Mouse (Mus musculus) midbrain, embryonic 16.5 days (tissue): ENCODE results near the gene Akt2. TPM values are rescaled to one million over a fixed set of nuclear protein-coding genes. Genes with fewer than 3 reads are reported as not detected.
"Not testable (repeated sequence)": the region's sequence is repeated elsewhere in the genome, so short reads cannot be mapped to it uniquely, and the experiment has no call there.

Source experiments
- ATAC-seq: fragments of 200-750 bp; cut with Nextera tagmentation; 2 replicates; pipeline ENCODE4 v1.8.0; 2017; ENCODE audit warnings: moderate TSS enrichment
- H3K27ac ChIP-seq: fragments of 300-500 bp; sonication (generic); 2 replicates; pipeline ENCODE4 v1.5.1; 2014; ENCODE audit warnings: mild to moderate bottlenecking, low read length, mixed read lengths
- H3K27me3 ChIP-seq: fragments of 300-500 bp; sonication (generic); 2 replicates; pipeline ENCODE4 v1.6.1; 2014; ENCODE audit warnings: low read depth, low read length, mixed read lengths; ENCODE audit not compliant: control insufficient read depth, insufficient read depth
- H3K36me3 ChIP-seq: fragments of 300-500 bp; sonication (generic); 2 replicates; pipeline ENCODE4 v1.6.1; 2014; ENCODE audit warnings: mild to moderate bottlenecking, low read length, moderate library complexity, mixed read lengths; ENCODE audit not compliant: control insufficient read depth, insufficient read depth
- H3K4me1 ChIP-seq: fragments of 300-500 bp; sonication (generic); 2 replicates; pipeline ENCODE4 v1.6.1; 2014; ENCODE audit warnings: mild to moderate bottlenecking, low read length, mixed read lengths; ENCODE audit not compliant: control insufficient read depth, insufficient read depth
- H3K4me2 ChIP-seq: fragments of 300-500 bp; sonication (generic); 2 replicates; pipeline ENCODE4 v1.6.1; 2014; ENCODE audit warnings: mild to moderate bottlenecking, low read length, mixed read lengths
- H3K4me3 ChIP-seq: fragments of 300-500 bp; sonication (generic); 2 replicates; pipeline ENCODE4 v1.5.1; 2014; ENCODE audit warnings: low read depth, mild to moderate bottlenecking, low read length, moderate library complexity, mixed read lengths
- H3K9ac ChIP-seq: fragments of 300-500 bp; sonication (generic); 2 replicates; pipeline ENCODE4 v1.6.1; 2014; ENCODE audit warnings: low read depth, low read length, mixed read lengths
- H3K9me3 ChIP-seq: fragments of 300-500 bp; sonication (generic); replicated peaks from 2 replicates; pipeline ENCODE4 v1.6.1; 2014; ENCODE audit warnings: mild to moderate bottlenecking, low read length, mixed read lengths; ENCODE audit not compliant: control insufficient read depth, poor library complexity, severe bottlenecking
- WGBS: fragments of 180-500 bp; shearing (Covaris S2); extraction: QIAGEN DNeasy Blood & Tissue Kit; methylation state at CpG from one replicate; pipeline ENCODE4 v1.1.7; 2014; 5-methylcytosine and 5-hydroxymethylcytosine counted together
- polyA plus RNA-seq: library from polyadenylated mRNA; unstranded; fragments of >200 nt; fragmentation: Nextera tagmentation; extraction: Ambion mirVana; gene quantifications from 2 replicates; pipeline ENCODE4 v1.2.1, GENCODE M21; 2015

Gene Akt2
- polyA plus RNA-seq, 1 experiment from 2014 or later = 49.9 TPM

DNA sequence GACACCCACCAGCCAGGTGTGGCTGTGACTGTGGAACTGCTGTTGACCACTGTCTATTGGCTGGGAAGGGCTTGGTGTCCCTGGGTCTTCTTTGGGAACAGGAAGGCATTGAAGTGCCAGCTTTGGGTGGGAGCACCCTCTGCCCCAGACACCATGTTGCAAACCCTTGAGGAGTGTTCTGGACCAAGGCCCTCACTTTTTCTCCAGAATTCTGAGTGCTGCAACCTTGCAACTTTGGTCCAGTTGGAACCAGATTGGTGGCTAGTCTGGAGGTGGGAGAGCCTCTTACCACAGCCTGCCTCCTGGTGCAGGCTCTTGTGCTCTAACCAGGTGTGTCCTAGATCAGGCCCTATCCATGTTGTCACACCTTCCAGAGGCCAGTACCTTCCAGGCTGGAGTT is 33.6 kb downstream of the Akt2 start:
- H3K4me2 ChIP-seq = no peak overlapping the region
- H3K36me3 ChIP-seq = peaks cover 13% of the 10 kb centered on the region; the same call in 1 of the 2 replicates

DNA sequence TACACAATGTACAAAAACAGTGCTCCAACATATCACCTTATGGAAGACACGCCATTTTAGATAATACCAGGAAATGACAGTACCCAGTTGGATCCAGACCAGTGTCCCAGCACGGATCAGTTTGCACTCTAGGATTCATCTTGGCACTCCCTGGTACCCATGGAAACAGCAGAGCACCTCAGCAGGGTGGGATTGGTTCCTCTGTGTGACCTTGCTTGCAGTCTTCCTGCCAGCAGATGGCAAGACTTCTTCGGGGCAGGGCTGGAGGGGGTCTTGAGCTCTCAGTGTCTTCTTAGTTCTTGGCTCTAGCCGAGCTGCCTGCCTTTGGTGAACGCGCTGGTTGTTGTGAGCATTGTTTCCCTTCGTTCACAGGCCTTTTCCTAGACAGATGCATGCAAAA is 36.4 kb downstream of the Akt2 start:
- ATAC-seq = no peak
- Histone ChIP-seq H3K9ac (no peak overlapping the region), H3K4me3 (no peak overlapping the region), H3K36me3 (peaks cover 17% of the 10 kb centered on the region), H3K4me1 (no peaks in the 10 kb centered on the region), H3K27me3 (no peaks in the 10 kb centered on the region), H3K27ac (no peak overlapping the region), H3K4me2 (no peak overlapping the region), H3K9me3 (no peaks in the 10 kb centered on the region)
- 81% methylated on average over 7 of the region's 7 CpGs for WGBS

More for the DNA sequence above, 33.6 kb downstream of the Akt2 start:
- Histone ChIP-seq H3K4me1 (no peaks in the 10 kb centered on the region), H3K9me3 (no peaks in the 10 kb centered on the region), H3K4me3 (no peak overlapping the region), H3K27ac (no peak overlapping the region), H3K9ac (no peak overlapping the region), H3K27me3 (no peaks in the 10 kb centered on the region)
- no peak for ATAC-seq

DNA sequence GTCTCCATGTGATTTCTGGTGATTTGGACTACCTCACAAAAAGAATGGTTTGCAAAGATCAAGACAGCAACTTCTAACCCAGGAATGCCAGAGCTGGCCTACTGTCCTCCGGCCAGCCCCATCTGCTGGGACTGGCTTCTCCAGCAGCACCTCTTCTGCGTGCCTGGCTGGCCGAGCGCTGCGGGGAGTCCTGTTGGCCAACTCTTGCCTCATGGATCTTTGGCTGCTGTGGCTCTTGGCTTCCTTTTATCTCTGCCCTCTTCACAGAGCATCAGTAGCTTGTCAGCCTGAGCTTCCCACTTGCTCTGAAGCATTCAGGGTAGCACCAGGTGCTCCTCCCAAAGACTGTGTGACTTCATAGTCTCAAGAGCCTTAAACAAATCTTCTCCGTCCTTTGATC is 36.8 kb downstream of the Akt2 start:
- Histone ChIP-seq H3K4me2 (no peak overlapping the region), H3K36me3 (peaks cover 17% of the 10 kb centered on the region), H3K4me3 (no peak overlapping the region), H3K9ac (no peak overlapping the region), H3K27ac (no peak overlapping the region), H3K27me3 (no peaks in the 10 kb centered on the region), H3K9me3 (no peaks in the 10 kb centered on the region), H3K4me1 (no peaks in the 10 kb centered on the region)
- no peak for ATAC-seq
- 97% methylated on average over 6 of the region's 6 CpGs for WGBS

DNA sequence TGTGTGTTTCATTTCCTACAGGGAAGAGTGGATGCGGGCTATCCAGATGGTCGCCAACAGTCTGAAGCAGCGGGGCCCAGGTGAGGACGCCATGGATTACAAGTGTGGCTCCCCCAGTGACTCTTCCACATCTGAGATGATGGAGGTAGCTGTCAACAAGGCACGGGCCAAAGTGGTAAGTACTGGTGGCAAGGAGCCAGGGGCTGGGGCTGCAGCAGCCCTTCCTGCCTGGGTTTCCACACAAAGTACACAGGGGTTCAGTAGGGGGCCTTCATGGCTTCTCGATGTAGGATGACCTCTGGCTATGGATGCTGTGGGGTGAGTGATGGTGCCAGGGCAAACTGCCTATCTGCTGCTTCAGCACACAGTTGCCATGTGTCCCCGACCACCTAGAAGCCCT is 37.5 kb downstream of the Akt2 start:
- H3K27me3 ChIP-seq, H3K27ac ChIP-seq, H3K4me2 ChIP-seq, ATAC-seq, H3K9ac ChIP-seq, H3K4me1 ChIP-seq, H3K9me3 ChIP-seq, H3K4me3 ChIP-seq: not testable (repeated sequence)
- peaks cover 17% of the 10 kb centered on the region for H3K36me3 ChIP-seq
- 95% methylated on average over 7 of the region's 7 CpGs for WGBS

DNA sequence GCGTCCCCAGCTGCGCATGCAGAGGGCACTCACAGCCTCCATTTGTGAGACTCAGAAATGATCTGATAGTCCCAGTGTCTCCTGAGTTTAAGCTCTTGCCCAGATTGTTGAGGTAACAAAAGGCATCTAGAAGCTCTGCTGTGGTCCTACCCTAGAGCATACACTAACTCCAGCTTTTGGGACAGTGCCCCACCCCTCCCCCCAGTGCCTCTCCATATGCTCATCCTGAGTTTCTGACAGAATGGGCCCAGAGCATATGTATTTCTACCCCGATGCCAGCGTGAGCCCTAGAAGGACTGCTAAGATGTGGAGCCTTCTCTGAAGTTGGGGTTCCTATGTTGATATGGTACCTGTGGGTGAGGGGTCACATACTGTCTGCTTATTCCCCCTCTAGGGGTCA is 40.1 kb downstream of the Akt2 start:
- ATAC-seq = no peak
- no peaks in the 10 kb centered on the region for H3K4me1 ChIP-seq
- no peak overlapping the region for H3K9ac ChIP-seq
- no peak overlapping the region for H3K4me3 ChIP-seq
- H3K9me3 ChIP-seq = no peaks in the 10 kb centered on the region
- WGBS = 97% methylated on average over 4 of the region's 4 CpGs
- peaks cover 24% of the 10 kb centered on the region for H3K36me3 ChIP-seq
- no peaks in the 10 kb centered on the region for H3K27me3 ChIP-seq
- no peak overlapping the region for H3K4me2 ChIP-seq
- no peak overlapping the region for H3K27ac ChIP-seq

DNA sequence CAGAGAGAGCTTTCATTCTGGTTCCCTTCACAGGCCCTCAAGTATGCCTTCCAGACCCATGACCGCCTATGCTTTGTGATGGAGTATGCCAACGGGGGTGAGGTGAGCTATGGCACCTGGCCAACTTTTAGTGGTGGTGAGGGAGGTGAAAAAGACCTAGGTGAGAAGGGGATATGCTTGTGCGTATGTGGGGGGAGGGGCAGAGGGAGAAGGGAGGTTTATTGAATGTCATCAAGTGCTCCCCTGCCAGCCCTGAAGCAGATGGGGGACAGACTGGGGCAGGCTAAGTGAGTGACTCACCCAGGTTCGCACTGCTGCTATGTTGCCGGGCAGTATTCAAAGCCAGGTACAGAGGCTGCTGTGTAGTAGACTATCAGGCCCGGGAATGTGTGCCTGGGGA is 41.8 kb downstream of the Akt2 start:
- Histone ChIP-seq H3K9ac (no peak overlapping the region), H3K27ac (no peak overlapping the region), H3K36me3 (peaks cover 34% of the 10 kb centered on the region), H3K4me3 (no peak overlapping the region), H3K4me2 (no peak overlapping the region), H3K9me3 (no peaks in the 10 kb centered on the region), H3K27me3 (no peaks in the 10 kb centered on the region), H3K4me1 (no peaks in the 10 kb centered on the region)
- 91% methylated on average over 6 of the region's 6 CpGs for WGBS
- no peak for ATAC-seq

DNA sequence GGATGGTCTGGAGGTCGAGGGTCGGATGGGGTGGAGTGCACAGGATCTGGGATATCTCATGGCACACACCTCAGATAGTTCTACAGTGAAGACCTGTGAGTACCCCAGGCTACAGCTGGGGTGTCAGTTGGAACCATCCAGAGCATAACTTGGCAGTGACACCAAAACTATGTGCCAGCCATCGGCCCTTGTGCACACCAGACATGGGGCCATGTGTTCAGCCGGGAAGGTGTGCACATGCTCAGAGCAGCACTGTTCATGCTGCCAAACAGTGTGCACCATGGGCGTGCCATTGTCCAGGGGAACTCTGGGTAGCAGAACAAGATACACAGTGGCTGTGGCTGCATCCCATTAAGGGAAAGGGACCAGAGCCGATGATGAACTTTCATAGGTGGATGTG is 43.3 kb downstream of the Akt2 start:
- 94% methylated on average over 6 of the region's 6 CpGs for WGBS
- H3K4me3 ChIP-seq = no peak overlapping the region

DNA sequence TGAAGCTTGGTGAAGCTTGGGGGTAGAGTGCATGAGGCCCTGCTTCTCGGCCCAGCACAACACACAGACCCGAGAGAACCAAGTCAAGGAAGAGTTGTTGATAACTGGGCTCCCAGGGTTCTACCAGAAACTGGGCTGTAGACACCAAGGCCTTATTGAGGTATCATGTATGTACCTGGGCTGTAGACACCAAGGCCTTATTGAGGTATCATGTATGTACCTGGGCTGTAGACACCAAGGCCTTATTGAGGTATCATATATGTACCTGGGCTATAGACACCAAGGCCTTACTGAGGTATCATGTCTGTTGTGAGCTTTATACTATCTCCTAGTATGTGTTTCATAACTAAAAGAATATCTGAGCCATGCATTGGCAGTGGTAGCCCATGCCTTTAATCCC is 43.7 kb downstream of the Akt2 start:
- H3K27ac ChIP-seq, H3K27me3 ChIP-seq, H3K4me3 ChIP-seq, H3K9me3 ChIP-seq, H3K4me1 ChIP-seq, H3K4me2 ChIP-seq, ATAC-seq, H3K9ac ChIP-seq: not testable (repeated sequence)
- 100% methylated on average over 2 of the region's 2 CpGs for WGBS
- H3K36me3 ChIP-seq = peaks cover 29% of the 10 kb centered on the region

More for the DNA sequence above, 43.3 kb downstream of the Akt2 start:
- Histone ChIP-seq H3K36me3 (peaks cover 31% of the 10 kb centered on the region), H3K4me1 (no peaks in the 10 kb centered on the region), H3K4me2 (no peak overlapping the region), H3K27me3 (no peaks in the 10 kb centered on the region), H3K9ac (no peak overlapping the region), H3K9me3 (no peaks in the 10 kb centered on the region), H3K27ac (no peak overlapping the region)
- no peak for ATAC-seq

DNA sequence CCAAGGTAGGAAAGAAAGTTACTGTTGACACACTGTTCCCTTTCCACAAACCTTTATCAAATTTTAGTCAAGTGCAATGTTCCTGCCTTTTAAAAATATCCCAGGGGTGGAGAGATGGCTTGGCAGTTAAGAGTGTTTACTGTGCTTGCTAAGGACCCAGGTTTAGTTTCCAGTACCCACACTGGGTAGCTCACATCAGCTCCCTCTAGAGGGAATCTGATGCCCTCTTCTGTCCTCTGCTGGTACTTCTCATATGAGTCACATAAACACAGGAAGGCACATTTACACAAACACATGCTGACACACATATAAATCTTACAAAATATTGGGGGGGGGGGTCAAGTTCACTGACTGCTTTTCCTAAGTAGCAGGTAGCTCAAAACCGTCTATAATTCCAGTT is 53.1 kb downstream of the Akt2 start:
- Histone ChIP-seq H3K27ac (no peak overlapping the region), H3K9ac (no peak overlapping the region), H3K4me3 (no peak overlapping the region), H3K4me2 (no peak overlapping the region), H3K4me1 (no peaks in the 10 kb centered on the region), H3K36me3 (0 out of 2 replicates have a peak, but pooled peaks cover 1% of the 10 kb centered on the region), H3K9me3 (no peaks in the 10 kb centered on the region), H3K27me3 (no peaks in the 10 kb centered on the region)
- ATAC-seq = no peak
- WGBS = 63% methylated on average over 1 of the region's 1 CpGs

DNA sequence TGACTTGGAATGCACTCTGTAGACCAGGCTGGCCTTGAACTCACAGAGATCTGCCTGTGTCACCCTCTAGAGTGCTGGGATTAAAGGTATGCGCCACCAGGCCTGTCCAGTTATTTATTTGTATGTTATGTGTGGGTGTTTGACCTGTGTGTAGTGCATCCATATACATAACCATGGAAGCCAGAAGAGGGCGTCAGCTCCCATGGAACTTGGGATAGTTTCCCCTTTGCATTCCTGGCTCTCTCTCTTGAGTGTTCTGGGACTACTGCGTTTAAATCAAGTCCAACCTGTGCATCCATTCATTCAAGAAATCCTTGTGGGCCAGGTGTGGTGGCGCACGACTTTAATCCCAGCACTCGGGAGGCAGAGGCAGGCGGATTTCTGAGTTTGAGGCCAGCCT is 55.2 kb downstream of the Akt2 start:
- no peak overlapping the region for H3K4me2 ChIP-seq
- no peak overlapping the region for H3K9ac ChIP-seq
- ATAC-seq = no peak
- H3K27ac ChIP-seq = no peak overlapping the region
- no peaks in the 10 kb centered on the region for H3K9me3 ChIP-seq
- no peaks in the 10 kb centered on the region for H3K27me3 ChIP-seq
- WGBS = 88% methylated on average over 7 of the region's 7 CpGs
- H3K4me3 ChIP-seq = no peak overlapping the region
- H3K4me1 ChIP-seq = peaks cover 3% of the 10 kb centered on the region; the same call in 1 of the 2 replicates
- H3K36me3 ChIP-seq = no peaks in the 10 kb centered on the region
